Mouse (Mus musculus) mature B cell (primary cell): ENCODE measurements around the gene Gm42742.

ENCODE experiments used
- in situ Hi-C: fragments of 300-500 bp; cut with MboI; formaldehyde crosslinking; loops from 2 replicates; pipeline ENCODE4 v1.14.3; 2019

The Gm42742 gene

DNA sequence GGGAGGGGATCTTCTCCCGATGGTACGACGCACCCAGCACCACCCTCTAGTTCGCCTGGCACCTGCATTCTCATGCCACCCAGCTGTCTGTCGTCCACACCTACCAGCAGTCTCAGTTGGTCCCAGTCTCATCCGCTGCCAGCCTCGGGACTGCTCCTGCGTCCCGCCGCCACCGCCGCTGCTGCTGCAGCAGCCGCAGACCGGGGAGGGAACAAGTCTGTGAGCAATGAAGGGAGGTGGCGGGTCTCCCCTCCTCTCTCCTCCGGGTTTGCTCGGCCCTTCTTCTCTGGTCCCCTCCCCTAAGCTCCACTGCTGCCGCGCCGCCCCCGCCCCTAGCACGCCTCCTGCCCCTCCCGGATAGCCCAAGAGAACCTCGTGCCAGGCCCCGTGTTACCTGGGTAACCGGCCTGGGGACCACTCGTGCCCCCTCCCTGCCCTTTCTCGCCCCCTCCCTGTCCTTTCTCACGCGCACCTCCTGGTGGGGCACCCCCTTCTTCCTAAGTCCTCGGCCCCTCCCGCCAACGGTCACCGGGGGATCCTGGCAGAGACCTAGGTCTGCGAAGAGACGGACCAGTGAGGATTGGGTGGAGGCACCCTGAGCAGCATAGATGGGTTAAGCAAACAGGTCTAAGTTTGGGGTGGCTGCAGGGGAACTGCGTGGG lies at the start of gene Gm42742, which contains the start of gene Prrt2:
Gm42742 (minus strand) TSS at position 197 of the 662 bp plus-strand sequence.
Prrt2 (minus strand) TSS at position 311 of the 662 bp plus-strand sequence.
- in situ Hi-C loops = no loop called here

DNA sequence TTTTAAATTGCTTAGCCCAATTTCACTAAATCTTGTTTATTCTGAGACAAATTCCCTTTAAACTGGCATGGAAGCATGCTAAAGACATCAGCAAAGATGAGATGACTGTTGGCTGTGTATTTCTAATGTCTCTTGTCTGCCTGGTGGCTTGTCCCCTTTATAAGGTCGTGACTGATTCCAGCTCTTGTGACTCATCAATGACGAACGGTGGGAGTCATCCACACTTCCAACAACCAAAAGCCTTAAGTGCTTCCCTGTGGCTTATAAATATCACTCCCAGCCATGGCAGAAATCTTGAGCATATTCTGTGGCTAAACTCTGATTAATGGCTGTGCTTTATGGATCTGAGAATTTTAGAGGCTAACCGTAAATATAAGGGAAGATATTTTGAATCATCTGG lies 45.4 kb upstream of the Gm42742 start:
- in situ Hi-C loops = no loop called here

DNA sequence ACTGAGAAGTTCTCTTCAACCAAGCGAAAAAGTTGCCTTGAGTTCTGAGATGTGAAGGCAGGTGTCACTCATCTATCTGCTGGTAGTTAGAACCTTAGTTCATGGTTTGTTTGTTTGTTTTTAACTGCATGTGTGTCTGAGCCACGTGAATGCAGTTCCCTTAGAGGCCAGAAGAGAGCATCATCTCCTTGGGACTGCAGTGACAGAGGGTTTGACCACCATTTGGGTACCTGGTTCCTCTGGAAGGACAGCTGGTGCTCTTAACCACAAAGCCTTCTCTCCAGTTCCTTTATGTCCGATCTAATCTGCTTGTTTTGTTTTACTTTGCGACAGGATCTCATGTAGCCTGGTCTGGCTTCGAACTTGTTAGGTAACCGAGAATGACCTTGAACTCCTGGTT lies 44.6 kb upstream of the Gm42742 start:
- in situ Hi-C loops = no loop called here

DNA sequence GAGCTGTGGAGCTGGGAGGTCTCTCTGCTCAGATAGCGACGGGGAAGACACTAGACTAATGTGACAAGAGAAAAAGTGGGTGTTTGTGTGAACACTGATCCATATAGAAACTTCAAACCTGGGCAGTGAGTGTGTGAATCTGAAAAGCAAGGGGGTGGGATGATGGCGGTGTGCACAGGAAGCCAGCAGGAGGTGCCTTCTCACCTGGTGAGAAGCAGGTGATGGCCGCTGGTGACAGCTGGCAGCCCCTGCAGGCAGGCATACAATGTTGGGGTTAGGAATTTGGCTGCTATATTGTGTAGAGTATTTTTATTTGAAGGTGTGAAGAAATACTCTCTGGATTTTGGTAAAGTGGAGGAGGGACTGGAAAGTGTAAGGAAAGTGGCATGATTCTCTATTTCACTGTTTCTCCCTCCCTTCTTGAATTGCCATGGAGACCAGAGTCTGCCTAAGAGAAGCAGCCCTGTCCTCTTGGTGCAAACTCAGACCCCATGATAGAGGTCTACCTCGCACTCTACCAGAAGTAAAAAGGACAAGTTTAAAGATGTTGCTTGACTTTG lies 34.2 kb upstream of the Gm42742 start:
- in situ Hi-C loops = no loop called here

DNA sequence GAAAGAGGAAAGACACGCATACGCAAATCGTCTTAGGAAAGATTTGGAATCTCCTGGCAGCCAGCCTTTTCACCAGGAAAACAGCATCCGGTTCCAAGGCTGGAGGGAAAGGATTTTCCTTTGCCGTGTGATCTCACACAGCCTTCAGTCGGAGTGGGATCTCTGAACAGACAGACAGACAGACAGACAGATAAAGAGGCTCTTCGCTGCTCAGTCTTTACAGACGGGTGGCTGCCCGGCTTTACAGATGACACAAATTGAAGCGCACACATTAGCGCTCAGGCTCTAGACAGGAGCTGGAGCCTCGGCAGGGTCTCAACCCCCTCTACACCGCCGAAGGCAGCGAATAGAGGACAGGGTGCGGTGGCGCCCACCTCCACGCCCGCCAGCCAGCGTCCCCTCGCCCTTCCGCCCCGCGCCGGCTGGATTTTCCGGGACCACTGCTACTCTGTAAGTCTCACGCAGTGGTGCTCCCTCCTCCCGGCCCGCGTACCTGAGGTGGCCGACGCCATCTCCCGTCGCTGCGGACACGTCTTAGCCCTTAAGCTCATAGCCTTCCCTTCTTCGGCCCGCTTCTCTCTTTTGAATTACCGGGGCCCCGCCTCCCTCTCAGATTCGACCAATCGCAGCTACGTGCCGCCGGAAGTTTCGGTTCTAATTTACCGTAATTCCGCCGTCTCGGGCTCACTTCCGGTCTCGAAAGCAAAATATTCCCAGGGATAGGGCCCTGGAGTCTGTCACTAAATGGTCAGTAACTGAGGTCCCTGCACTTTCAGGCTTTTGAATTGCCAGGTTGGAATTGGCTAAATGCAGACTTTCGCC lies 21.2 kb upstream of the Gm42742 start, which contains the start of gene Kif22:
Kif22 (minus strand) TSS at position 621 of the 822 bp plus-strand sequence.
- in situ Hi-C loops = no loop called here

DNA sequence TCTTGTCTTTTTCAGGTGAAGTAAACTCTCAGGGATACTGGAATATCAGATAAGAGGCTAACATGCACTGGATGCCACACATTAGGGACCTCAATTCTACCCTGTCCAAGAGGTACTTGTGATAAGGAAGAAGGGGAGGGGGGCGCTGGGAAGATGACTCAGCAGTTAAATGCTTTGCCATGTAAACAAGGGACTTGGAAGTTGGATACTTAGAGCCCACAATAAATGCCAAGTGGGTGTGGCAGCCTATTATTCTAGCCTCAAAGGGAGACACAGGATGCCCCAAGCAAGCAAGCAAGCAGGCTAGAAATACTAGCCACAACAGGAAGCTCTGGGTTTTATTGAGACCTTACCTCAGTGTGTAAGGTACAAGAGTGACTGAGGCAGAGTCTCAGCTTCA lies 10.3 kb upstream of the Gm42742 start:
- in situ Hi-C loops = no loop called here

DNA sequence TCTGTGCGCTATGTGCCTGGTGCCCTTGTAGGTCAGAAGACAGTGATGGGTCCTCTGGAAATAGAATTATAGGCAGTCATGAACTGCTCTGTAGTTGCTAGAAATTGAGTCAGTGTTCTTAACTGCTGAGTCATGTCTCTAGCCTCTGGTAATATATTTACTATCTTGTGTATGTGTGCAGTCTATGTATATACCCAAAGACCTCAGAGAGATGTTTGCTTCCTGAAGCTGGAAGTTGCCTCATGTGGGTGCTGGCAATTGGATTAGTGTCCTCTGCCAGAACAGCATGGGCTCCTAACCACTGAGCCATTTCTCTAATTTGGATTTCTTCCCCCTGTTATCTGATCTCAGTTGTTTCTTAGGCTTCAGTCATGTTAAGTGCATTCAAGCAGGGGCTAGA lies 9.3 kb upstream of the Gm42742 start:
- in situ Hi-C loops = no loop called here

DNA sequence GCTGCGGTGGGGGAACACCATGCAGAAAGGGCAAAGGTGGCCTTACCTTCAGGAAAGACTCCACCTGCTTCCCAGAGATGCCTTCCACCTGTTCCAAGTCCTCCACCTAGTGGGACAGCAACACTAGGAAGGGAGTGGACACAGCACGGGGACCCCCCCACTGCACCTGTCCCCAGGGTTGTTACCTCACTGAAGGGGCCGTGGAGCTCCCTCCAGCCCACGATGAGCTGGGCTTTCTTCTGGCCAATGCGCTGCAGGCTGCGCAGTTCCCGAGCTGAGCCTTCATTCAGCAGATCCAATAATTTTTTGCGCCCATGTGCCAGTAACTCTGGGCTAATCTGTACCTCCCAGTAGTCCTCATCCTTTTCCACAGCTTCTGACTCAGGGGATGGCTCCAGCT lies 7.0 kb upstream of the Gm42742 start:
- in situ Hi-C loops = loop anchor here (5.0 kb wide), 1 partner anchor 64 kb away; the partner anchor contains the start of gene AI467606

DNA sequence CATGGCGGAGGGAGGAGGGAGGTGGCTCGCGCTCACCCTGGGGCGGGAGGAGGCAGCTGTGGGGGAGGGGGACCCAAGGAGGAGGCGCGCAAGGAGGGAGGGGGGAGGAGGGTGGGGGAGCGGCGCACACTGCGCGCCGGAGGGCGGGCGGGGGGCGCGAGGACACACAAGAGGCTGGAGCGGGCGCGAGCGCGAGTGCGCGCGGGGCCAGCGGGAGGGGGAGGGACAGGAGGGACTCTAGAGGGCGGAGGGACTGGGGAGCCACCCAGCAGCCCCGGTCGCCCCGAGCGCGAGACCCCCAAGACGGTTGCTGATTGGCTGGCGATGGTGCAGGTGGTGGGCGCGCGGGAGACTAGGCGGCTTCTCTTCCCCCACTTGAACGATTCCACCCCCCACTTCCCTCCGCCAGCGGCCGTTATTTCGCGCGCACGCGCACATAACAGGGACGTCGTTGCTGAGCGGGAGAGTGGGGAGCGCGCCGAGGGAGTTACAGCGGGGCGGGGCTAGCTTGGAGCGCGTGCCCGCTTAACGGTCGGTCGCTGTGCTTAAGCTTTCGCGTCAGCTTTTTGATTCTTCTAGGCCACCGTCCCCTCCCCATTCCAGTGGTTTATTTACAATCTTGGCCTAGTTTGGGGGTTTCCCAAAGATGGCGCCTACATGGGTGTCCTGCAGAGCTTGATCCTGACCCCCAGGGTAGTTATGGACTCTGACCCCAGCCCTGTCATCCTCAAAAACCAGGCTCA lies 6.3 kb upstream of the Gm42742 start, which contains the start of gene Maz:
Maz (minus strand) TSS at position 54 of the 743 bp plus-strand sequence.
- in situ Hi-C loops = loop anchor here (5.0 kb wide), 1 partner anchor 65 kb away; the partner anchor contains the start of gene AI467606

DNA sequence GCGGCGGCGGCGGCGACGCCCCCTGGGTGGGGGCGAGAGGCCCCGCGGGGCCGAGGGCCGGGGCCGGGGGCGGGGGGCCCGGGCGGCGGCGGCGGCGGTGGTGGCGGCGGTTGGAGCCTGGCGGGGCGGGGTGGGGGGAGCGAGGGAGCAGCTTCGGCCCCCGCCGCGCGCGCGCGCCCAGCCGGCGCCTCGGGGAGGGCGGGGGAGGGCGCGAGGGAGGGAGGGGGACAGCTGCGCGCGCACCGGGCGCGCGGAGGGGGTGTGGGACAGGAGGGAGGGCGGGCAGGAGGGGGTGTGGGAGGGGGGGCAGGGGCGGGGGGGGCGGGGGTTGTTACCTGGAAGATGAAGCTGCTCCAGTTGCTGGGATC lies 5.7 kb upstream of the Gm42742 start:
- in situ Hi-C loops = loop anchor here (5.0 kb wide), 1 partner anchor 66 kb away; the partner anchor contains the start of gene AI467606

DNA sequence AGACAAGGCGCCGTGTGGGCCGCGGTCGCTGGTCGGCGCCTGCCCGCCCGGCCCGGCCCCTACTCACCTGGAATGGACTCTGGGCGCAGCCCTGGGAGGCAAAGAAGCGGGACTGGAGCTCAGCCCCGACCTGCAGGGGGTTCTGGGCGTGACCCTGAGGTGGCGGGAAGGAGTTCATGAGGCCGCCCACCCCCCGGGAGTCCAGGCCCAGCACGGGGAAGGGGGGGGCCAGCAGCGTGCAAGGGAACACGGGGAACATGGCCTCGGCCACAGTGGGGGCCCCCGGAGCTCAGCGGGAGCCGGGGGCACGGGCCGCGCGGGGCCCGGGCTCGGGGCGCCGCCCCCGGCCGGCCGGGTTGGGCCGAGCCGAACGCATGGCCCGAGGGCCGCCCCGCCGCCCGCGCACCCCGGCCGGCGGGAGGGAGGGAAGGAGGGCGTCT lies 5.3 kb upstream of the Gm42742 start:
- in situ Hi-C loops = loop anchor here (5.0 kb wide), 1 partner anchor 66 kb away; the partner anchor contains the start of gene AI467606

DNA sequence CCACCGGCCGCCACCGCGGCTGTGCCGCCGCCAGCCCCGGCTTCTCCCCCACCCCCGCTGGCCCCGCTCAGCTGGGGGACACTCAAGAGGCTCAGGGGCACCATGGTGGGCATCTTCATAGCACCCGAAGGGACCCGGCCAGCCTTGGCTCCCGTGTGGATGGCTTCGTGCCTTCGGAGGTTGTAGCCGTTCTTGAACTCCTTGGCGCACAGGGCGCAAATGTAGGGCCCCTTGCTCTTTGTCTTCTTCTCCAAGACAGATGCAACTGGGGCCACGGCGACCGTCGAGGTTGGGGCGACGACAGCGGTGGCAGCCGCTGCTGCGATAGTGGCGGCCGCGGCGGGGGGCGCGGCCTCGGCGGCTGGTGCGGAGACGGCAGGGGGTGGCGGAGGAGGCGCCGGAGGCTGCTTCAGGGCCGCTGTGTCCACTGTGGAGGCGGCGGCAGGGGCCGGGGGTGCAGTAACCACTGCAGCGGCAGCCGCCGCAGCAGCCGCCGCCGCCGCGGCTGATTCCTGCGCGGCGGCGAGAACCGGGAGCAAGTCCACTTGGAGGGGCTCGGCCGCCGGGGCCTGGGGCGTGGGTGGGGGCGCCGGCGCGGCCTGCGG lies 4.8 kb upstream of the Gm42742 start:
- in situ Hi-C loops = loop anchor here (5.0 kb wide), 1 partner anchor 67 kb away; the partner anchor contains the start of gene AI467606

DNA sequence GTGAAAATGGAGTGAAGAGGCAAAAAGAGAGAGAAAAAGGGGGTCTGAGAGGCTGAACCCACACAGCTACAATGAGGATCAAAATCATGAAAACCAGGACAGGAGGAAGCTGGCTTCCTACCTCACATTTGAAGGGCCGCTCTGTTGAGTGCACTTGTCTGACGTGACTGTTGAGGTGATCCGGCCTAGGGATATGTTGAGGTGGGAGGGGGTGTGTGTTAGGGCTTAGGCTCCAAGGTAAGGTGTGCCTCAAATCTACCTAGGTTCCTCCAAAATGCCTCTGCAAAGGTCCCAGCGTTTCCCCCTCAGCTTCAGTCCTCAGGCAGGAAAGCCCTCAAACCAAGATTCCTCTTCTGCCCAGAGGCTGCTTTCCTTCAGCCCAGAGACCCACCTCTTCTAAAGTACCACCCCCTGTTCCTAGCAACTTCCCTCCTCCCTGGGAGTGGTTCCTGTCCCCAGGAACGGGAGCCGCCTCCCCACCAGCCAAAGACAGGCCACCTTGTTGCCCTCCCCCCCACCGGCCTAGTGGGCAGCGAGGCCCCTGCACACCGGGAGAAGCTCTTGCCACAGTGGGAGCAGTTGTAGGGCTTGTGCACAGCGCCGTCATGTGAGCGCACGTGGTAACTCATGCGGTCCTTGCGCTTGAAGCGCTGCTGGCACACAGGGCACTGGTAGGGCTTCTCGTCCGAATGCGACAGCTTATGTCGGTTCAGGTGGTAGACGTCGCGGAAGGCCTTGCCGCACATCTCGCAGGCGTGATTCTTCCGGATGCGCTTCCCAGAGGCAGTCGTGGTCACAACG lies 4.1 kb upstream of the Gm42742 start:
- in situ Hi-C loops = loop anchor here (5.0 kb wide), 1 partner anchor 67 kb away; the partner anchor contains the start of gene AI467606

DNA sequence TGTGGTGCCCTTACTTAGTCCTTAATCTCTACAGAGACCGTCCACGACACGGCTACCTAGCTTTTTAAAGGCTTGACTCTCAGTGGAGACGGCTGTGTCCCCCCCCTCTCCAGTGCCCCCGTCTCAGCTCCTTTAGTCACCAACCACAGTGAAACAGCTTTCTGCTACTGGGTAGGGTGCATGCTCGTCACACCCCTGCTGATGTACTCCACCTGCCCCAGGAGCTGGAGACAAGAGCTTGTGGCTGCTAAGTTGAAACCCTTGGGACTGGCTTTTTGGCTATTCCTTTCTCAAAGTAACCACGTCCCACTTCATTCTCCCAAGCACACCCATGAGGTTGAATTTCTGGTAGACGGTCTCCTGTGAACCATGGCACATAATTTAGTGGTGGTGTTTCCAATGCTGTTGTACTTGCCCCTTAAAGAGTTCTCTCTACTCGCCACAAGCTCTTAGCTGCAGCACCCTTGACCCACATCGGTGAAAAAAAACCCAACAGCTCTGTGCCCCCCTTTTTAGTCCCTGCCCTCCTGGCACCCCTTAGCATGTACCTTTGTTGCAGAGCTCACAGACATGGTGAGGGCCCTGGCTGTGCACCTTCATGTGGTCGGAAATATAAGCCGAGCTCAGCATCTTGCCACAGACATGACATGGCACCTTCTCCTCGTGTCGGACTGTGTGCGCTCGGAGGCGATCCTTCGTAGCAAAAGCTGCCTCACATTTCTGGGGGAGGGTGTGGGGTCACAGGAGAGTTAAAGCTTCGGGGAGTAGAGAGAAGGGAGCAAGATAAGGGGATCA lies 3.2 kb upstream of the Gm42742 start:
- in situ Hi-C loops = no loop called here

DNA sequence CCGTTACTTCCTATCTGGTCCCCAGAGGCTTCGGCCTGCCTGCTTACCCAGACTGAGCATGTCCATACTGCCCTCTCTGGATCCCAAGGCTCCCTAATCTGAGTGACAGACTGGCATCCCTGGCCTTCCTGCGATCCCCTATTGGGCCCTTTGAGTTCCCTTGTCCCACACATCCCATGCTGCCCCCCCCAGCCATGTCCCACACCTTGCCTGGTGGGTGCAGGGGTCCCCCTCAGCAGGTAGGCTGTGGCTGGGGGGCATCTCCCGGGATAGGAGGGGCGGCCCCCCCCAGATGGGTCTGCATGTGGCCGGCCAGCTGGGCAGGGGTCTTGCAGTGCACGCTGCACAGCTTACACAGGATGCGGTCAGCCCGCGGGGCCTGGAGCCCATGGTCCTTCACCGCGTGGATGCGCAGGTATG lies 2.4 kb upstream of the Gm42742 start:
- in situ Hi-C loops = no loop called here

DNA sequence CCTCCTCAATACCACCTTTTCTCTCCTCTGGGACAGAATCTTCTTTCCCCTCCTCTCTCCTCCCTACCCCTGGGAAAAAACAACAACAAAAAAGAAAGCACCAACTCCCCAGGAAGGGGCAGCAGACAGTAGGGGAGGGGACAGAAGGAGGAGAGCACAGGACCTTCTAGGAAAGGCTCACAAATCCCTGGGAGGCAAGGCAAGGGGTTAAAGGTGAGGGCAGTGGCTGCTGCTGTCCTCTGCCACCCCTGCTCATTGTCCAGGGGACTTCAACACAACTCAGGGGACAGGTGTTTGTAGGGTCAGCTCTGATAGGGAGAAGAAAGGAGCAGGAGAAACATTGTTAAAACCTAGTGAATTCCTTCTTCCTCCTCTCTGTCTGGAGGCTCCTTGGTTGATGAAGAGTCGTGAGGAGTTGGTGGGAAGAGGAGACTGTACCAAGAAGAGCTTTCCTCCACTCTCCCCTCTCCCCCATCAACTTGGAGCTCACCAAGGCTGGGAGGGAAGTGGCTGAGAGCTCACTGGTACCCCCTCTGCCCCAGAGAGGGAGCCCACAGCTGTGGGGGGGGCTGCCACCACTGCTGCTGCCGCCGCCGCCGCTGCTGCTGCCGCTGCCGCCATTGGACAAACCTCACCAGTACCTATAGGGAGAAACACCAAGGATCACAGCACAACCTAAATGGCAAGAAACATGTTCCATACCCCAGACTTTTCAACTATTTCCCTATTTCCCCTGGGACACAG lies 1.8 kb upstream of the Gm42742 start:
- in situ Hi-C loops = no loop called here

DNA sequence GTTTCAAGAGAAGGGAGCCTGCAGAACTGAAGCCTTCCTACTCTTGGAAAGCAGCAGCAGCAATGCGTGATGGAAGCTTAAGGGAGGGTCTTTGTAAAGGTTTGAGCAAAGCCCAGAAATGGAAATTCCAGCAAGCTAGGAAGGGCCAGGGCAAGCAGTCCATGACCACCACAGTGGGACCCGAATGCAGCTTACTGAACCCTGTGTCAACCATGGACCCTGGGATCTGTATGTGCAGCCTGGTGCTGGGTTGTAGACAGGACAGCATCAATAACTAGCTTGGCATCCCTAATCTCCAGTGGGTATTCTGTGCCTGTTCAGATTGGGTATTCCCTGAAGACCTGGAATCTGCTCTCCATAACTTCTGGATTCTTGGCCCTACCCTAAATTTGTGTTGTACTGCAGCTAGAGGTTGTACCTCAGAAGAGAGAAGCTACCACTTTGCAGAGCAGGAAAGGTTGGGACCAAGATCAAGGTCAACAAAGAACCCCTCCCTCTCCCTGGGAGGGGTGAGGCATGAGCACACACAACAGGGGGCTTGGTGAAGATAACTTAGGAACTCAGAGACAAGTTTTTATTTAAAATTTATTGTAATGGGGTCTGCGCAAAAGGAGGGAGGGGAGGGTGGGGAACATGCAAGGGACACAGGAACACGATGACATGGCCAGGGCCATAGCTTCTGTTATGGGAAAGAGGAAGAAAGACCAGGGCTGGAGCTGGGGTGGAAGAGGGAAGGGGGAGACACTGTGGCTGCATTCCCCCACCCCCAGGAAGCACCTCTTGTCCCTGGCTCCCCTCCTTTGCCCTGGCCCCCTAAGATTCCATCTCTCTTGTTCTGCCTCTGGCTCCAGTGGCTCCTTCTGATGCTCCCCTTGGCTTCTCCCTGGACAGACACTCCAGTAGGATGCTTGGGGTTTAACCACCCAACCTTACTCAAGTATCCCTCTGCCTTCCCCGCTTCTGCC lies 948 bp upstream of the Gm42742 start:
- in situ Hi-C loops = no loop called here
